Mouse (Mus musculus) kidney, adult 2 months (tissue): ENCODE data around the gene Uck1.

Source experiments
- CTCF ChIP-seq: fragments of 200-500 bp; conservative IDR thresholded peaks from 2 replicates; pipeline ENCODE4 v1.5.1; 2011; ENCODE audit warnings: low read depth, mild to moderate bottlenecking, control low read depth, low read length, moderate library complexity, mixed read lengths; ENCODE audit not compliant: insufficient read depth, insufficient read length
- POLR2A ChIP-seq: fragments of 200-500 bp; IDR thresholded peaks from one replicate; pipeline ENCODE4 v1.6.1; 2011; ENCODE audit warnings: low read depth, low read length, control low read depth

- no peak for TF ChIP-seq CTCF
- no peak for TF ChIP-seq POLR2A
These were observed 17.0 kb downstream of the Uck1 start for GRCm38 (mm10) chr2:32242986-32243385.
